Mouse (Mus musculus): ENCODE data around the gene Tmem221. TPM values are rescaled to one million over a fixed set of nuclear protein-coding genes. Genes with fewer than 3 reads are reported as not detected.
"Not testable (repeated sequence)": the region's sequence is repeated elsewhere in the genome, so short reads cannot be mapped to it uniquely, and the experiment has no call there.

The Tmem221 gene
- polyA plus RNA-seq, 1 experiment = 15.9 TPM

GRCm38 (mm10) chr8:71534263-71534810 is 24.3 kb downstream of the Tmem221 start:
- no peak overlapping the region for H3K4me3 ChIP-seq (ENCODE audit: insufficient read depth, low read length)
- H3K27ac ChIP-seq (ENCODE audit: insufficient read depth, low read depth, low read length) = no peak overlapping the region
- H3K4me1 ChIP-seq (ENCODE audit: control insufficient read depth, insufficient read depth, low read length) = peaks cover 43% of the 10 kb centered on the region
- TF ChIP-seq CTCF (IDR thresholded peaks at IDR 0.05; ENCODE audit: low read depth, low read length) (no peak), POLR2A (IDR thresholded peaks at IDR 0.05; ENCODE audit: borderline replicate concordance, low read depth, low read length) (no peak)

- H3K27ac ChIP-seq (ENCODE audit: insufficient read depth, low read depth, low read length) = peak overlapping the region; percentile 80
- peak; percentile 30; the same call in 1 of the 2 replicates for TF ChIP-seq CTCF (IDR thresholded peaks at IDR 0.05; ENCODE audit: low read depth, low read length)
Observed at GRCm38 (mm10) chr8:71530735-71531467, 27.8 kb downstream of the Tmem221 start.

DNA sequence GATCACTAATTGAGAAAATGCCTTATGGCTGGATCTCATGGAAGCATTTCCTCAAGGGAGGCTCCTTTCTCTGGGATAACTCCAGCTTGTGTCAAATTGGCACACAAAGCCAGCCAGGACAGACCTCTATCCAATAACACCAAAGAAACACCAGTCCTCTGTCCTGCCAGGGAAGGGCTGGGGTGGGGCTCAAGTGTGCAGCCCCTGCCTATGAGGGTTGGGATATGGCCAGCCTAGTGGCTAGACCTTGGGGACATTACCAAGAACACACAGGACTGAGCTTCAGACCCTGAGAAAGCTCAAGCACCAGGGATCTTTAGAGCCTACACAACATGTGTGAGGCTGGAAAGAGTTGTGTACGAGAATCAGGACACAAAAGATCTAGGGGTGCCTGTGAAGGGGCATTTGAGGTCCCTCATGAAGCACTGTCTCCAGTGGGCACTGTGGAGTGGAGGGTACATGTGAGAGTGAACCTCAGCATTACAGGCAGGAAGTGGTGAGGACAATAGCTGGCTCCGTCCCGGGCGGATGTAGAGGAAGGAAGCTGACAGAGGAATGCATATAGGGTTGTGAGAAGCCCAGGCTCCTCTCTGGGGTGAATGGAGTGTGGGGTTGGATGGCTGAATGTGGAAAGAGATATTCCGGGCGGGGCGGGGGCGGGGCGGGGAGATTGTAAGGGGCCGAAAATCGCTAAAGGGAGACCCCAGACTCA is 30.2 kb downstream of the Tmem221 start:
- TF ChIP-seq CTCF (IDR thresholded peaks at IDR 0.05; ENCODE audit: low read depth, low read length) (no peak), POLR2A (IDR thresholded peaks at IDR 0.05; ENCODE audit: borderline replicate concordance, low read depth, low read length) (no peak)
- H3K27ac ChIP-seq (ENCODE audit: insufficient read depth, low read depth, low read length) = peak overlapping the region; percentile 98
- no peak overlapping the region for H3K4me3 ChIP-seq (ENCODE audit: insufficient read depth, low read length)
- H3K4me1 ChIP-seq (ENCODE audit: control insufficient read depth, insufficient read depth, low read length) = peaks cover 51% of the 10 kb centered on the region

More at GRCm38 (mm10) chr8:71530735-71531467, 27.8 kb downstream of the Tmem221 start:
- H3K4me1 ChIP-seq (ENCODE audit: control insufficient read depth, insufficient read depth, low read length) = peaks cover 63% of the 10 kb centered on the region
- not testable (repeated sequence) for H3K4me3 ChIP-seq (ENCODE audit: insufficient read depth, low read length)

DNA sequence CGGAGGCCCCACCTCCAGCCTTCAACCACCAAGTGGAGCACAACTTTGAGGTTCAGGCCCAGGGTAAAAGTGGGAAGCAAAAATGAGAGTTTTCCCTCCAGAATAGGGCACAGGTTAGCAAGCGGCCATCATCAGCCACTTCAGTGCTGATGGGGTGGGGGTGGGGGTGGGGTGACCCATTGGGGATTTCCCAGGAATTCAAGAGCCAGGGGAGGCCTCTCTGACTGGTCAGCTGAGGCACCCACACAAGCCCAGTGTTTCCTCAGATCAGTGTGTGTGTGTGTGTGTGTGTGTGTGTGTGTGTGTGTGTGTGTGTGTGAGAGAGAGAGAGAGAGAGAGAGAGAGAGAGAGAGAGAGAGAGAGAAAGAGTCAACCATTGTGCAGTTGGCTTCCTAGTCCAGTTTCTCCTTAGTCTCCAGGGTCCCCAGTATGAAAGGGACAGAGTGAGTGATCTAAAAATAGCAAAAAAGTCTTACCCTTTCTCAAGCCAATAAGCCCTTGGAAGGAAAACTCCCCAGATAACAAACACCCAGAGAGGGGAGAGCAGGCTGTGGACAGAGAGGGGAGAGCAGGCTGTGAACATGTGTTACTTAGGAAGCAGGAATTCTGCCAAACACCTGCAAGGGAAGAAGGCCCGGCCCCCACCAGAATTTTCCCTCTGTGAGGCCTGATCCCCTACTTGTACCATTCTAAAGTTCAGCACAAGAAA is 31.4 kb downstream of the Tmem221 start:
- TF ChIP-seq POLR2A (IDR thresholded peaks at IDR 0.05; ENCODE audit: borderline replicate concordance, low read depth, low read length) (no peak), CTCF (IDR thresholded peaks at IDR 0.05; ENCODE audit: low read depth, low read length) (no peak)
- no peak overlapping the region for H3K4me3 ChIP-seq (ENCODE audit: insufficient read depth, low read length)
- peaks cover 51% of the 10 kb centered on the region for H3K4me1 ChIP-seq (ENCODE audit: control insufficient read depth, insufficient read depth, low read length)
- H3K27ac ChIP-seq (ENCODE audit: insufficient read depth, low read depth, low read length) = peak overlapping the region; percentile 98

GRCm38 (mm10) chr8:71526272-71526671 is 32.4 kb downstream of the Tmem221 start:
- Histone ChIP-seq H3K4me3 (ENCODE audit: insufficient read depth, low read length) (no peak overlapping the region), H3K4me1 (ENCODE audit: control insufficient read depth, insufficient read depth, low read length) (peaks cover 53% of the 10 kb centered on the region), H3K27ac (ENCODE audit: insufficient read depth, low read depth, low read length) (peak overlapping the region; percentile 59)
- TF ChIP-seq POLR2A (IDR thresholded peaks at IDR 0.05; ENCODE audit: borderline replicate concordance, low read depth, low read length) = no peak
- no peak for TF ChIP-seq CTCF (IDR thresholded peaks at IDR 0.05; ENCODE audit: low read depth, low read length)

GRCm38 (mm10) chr8:71525226-71526050 is 33.2 kb downstream of the Tmem221 start, which contains the start of gene Ccdc194:
TSS of gene Ccdc194 (minus strand) at chr8:71525711.
- Histone ChIP-seq H3K4me1 (ENCODE audit: control insufficient read depth, insufficient read depth, low read length) (peaks cover 50% of the 10 kb centered on the region), H3K27ac (ENCODE audit: insufficient read depth, low read depth, low read length) (peak within 1 kb of the TSS; percentile 59), H3K4me3 (ENCODE audit: insufficient read depth, low read length) (no peak within 1 kb of the TSS)
- TF ChIP-seq POLR2A (IDR thresholded peaks at IDR 0.05; ENCODE audit: borderline replicate concordance, low read depth, low read length) (no peak), CTCF (IDR thresholded peaks at IDR 0.05; ENCODE audit: low read depth, low read length) (no peak)

DNA sequence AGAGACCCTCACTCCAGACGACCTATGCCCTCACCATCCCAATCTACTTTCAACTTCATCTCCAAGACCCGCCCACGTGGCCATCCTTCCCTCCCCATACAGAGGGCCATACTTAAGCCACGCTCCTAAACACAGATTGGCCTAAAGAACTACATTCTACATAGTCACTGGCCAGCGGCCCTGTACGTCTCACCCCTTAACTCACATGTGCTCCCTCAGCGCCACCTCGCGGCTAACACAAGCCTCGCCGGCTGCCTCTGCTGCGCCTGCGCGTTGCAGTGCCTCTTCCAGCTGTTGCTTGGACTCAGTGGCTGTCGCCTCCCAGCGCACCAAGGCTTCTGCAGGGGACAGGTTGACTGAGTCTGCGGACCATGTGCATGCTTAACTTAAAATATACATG is 37.0 kb downstream of the Tmem221 start:
- no peak overlapping the region for H3K4me3 ChIP-seq (ENCODE audit: insufficient read depth, low read length)
- TF ChIP-seq POLR2A (IDR thresholded peaks at IDR 0.05; ENCODE audit: borderline replicate concordance, low read depth, low read length) (no peak), CTCF (IDR thresholded peaks at IDR 0.05; ENCODE audit: low read depth, low read length) (no peak)
- peaks cover 21% of the 10 kb centered on the region for H3K4me1 ChIP-seq (ENCODE audit: control insufficient read depth, insufficient read depth, low read length)
- H3K27ac ChIP-seq (ENCODE audit: insufficient read depth, low read depth, low read length) = no peak overlapping the region

DNA sequence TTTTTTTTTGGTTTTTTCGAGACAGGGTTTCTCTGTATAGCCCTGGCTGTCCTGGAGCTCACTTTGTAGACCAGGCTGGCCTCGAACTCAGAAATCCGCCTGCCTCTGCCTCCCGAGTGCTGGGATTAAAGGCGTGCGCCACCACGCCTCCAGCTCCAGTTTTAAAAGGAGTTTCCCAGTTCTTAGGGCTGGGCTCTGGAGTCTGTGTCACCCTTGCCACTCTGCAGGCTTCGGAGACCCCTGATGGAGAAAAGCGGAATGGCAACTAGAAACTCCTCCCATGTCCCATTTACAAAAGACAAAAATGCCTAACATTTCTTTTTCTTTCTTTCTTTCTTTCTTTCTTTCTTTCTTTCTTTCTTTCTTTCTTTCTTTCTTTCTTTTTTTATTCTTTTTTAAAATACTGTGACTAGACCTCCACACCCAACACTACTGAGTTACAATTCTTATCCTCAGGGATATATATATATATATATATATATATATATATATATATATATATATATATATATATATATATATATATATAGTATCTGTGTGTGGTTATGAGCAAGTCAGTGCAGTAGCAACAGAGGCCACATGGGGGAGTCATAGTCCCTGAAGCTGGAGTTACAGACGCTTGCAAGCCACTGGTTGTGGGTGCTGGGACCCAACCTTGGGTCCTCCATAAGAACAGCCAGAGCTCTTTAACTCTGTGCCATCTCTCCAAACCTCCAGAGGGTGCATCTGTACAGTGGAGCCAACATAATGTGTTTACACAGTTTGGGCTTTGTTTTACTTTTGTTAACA is 39.4 kb downstream of the Tmem221 start:
- not testable (repeated sequence) for H3K27ac ChIP-seq (ENCODE audit: insufficient read depth, low read depth, low read length); H3K4me3 ChIP-seq (ENCODE audit: insufficient read depth, low read length); H3K4me1 ChIP-seq (ENCODE audit: control insufficient read depth, insufficient read depth, low read length)
- TF ChIP-seq CTCF (IDR thresholded peaks at IDR 0.05; ENCODE audit: low read depth, low read length) = peak; percentile 41; the same call in 1 of the 2 replicates
